Mouse (Mus musculus): ENCODE measurements around the gene Dnah6. TPM values are rescaled to one million over a fixed set of nuclear protein-coding genes. Genes with fewer than 3 reads are reported as not detected.

Dnah6 gene
- total RNA-seq, 2 experiments from 2014 or later, result 0.41 to 0.58 TPM

DNA sequence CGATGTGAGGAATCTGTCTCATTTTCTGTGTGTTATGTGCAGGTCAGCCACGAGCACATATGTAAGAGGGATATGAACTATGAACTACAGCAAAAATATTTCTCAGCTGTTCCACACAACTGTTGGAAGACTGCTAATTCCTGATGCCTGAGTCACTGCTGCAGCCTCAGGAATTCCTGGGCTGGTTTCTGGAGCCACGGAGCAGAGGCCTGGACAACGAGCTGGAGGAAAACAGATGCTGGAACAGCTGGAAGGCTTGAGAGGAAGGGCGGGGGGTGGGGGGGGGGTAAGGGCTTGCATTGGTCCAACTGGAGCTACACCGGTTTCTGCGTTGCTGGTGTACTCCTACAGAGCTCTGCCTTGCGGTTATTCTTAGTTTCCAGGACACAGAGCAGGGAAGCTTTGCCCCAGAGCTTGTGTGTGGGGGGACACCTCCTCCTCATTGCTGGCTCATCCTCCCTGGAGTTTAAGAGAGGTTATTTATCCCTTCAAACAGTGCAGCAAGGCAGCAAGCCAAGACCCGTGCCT, 240.3 kb downstream of the Dnah6 start:
- peak in 1 of 2 experiments; percentile 14 for DNase-seq (ENCODE audit: extremely low spot score in 1 of 2, low spot score in 2 of 2)
- TF ChIP-seq CTCF (IDR thresholded peaks at IDR 0.05), result no peak
- no peak overlapping the region for H3K4me3 ChIP-seq
- intact Hi-C loops (cut with DNase I), result no loop called here
- peak overlapping the region; percentile 50 for H3K27ac ChIP-seq

- Histone ChIP-seq H3K4me3 (no peak overlapping the region), H3K27ac (no peak overlapping the region)
- intact Hi-C loops (cut with DNase I), result no loop called here
- no peak for TF ChIP-seq CTCF (IDR thresholded peaks at IDR 0.05)
- no peak for DNase-seq (ENCODE audit: extremely low spot score in 1 of 2, low spot score in 2 of 2)
Measured at GRCm38 (mm10) chr6:72976866-72977265, 244.6 kb downstream of the Dnah6 start.

GRCm38 (mm10) chr6:72971074-72971473, 250.4 kb downstream of the Dnah6 start:
- Histone ChIP-seq H3K27ac (no peak overlapping the region), H3K4me3 (no peak overlapping the region)
- no peak for TF ChIP-seq CTCF (IDR thresholded peaks at IDR 0.05)
- intact Hi-C loops (cut with DNase I), result no loop called here
- no peak for DNase-seq (ENCODE audit: extremely low spot score in 1 of 2, low spot score in 2 of 2)

DNA sequence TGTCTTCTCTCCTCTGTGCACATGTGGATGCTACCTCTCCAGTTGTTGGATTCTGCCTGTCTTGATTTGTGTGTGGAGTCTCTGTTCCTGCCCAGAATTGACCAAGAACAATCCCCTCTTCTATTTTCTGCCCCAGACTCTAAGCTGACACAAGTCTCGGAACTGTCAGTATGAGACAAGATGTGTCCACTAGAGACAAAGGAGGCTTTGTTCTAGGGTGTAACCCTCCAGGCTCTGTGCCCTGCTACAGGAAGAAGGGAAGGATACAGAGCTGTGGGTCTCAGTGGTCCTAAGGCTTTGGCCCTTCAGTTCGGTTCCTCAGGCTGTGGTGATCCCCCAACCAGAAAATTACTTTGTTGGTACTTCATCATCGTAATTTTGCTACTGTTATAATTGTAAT, 251.7 kb downstream of the Dnah6 start:
- TF ChIP-seq CTCF (IDR thresholded peaks at IDR 0.05), result no peak
- intact Hi-C loops (cut with DNase I), result no loop called here
- Histone ChIP-seq H3K4me3 (no peak overlapping the region), H3K27ac (no peak overlapping the region)
- DNase-seq (ENCODE audit: extremely low spot score in 1 of 2, low spot score in 2 of 2), result no peak

Other genes starting within 250 kb of the Dnah6 start
- 100 to 1,000 TPM; 113 to 133 TPM for gene Suclg1, start 26.7 kb upstream of the Dnah6 start, total RNA-seq (2021)
- not detected for gene 4931417E11Rik, start 248.0 kb upstream of the Dnah6 start, total RNA-seq (2021)